16 mouse cellular contexts compared by ENCODE assay signal in the genomic region with DNA sequence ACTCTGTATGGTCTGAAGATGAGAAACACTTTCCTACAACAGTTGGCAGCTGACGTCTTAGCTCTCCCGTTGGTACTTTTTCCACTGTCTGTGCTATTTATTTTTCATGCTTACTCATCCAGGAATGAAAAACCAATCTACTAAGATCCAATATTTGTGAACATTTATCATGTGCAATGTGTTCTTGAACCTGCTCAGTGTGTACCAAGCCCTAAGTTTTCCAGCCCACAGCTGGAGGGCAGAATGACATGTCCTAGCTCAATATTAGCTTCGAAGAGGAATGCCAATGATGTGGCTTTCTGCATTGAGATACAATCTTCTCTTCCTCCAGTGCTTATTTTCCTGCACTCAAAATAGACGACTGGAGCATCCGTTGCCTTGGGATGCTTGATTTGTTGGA.
"Had no signal": no experiment of that assay in that cellular context is flagged by ENCODE, and none has a peak within 500 bp of the region (broad histone marks: within the 10 kb centered on the region; RNA-seq: fewer than 3 reads in every experiment).

No protein-coding gene starts in this region.

- H3K9me3 ChIP-seq: neural tube, embryonic 13.5 days; neural tube, embryonic 15.5 days; stomach, embryonic 15.5 days had no signal

- H3K27ac ChIP-seq: neural tube, embryonic 13.5 days; neural tube, embryonic 15.5 days; stomach, embryonic 15.5 days; stomach, postnatal 0 days had no signal

- H3K4me3 ChIP-seq: neural tube, embryonic 13.5 days; neural tube, embryonic 15.5 days; stomach, embryonic 15.5 days had no signal

- H3K36me3 ChIP-seq: neural tube, embryonic 13.5 days; neural tube, embryonic 15.5 days; stomach, embryonic 15.5 days had no signal

- DNase-seq: retina, postnatal 1 day; right cerebral cortex, adult 18-20 months; right cerebral cortex, postnatal 14 days; right cerebral cortex, postnatal 25 days; right cerebral cortex, postnatal 4 days; spleen, adult 18-20 months; thymus, adult 18-20 months; thymus, adult 2 months; thymus, postnatal 14 days; thymus, postnatal 25 days; thymus, postnatal 36 days; thymus, postnatal 4 days had no signal

- H3K27me3 ChIP-seq: neural tube, embryonic 13.5 days; neural tube, embryonic 15.5 days; stomach, embryonic 15.5 days had no signal

- H3K9ac ChIP-seq: neural tube, embryonic 13.5 days; neural tube, embryonic 15.5 days; stomach, embryonic 15.5 days had no signal

- H3K4me1 ChIP-seq: neural tube, embryonic 13.5 days; neural tube, embryonic 15.5 days; stomach, embryonic 15.5 days had no signal

- H3K4me2 ChIP-seq: neural tube, embryonic 13.5 days; neural tube, embryonic 15.5 days; stomach, embryonic 15.5 days had no signal
